Mouse (Mus musculus): ENCODE measurements around the gene Chrdl1. TPM values are rescaled to one million over a fixed set of nuclear protein-coding genes. Genes with fewer than 3 reads are reported as not detected.

The Chrdl1 gene
- total and polyA plus RNA-seq, 2 experiments, result 0.11 to 0.18 TPM

DNA sequence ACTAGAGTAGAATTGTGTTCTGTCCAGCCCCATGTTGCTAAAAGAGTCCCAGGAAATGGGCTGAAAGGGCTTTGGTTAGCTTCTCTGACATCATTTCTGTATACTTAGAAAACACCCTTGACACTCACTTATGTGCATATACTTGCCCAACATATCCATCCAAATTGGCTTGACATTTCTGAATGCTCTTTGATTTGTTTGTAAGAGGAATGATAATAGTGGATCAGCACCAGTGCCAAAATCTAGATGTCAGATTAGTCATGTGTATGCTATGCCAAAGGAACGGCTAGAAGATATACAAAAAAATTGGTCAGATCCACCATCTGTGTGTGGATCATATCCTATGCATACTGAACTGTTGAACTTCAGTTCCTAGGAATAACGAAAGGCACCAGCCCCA lies 99.3 kb downstream of the Chrdl1 start:
- H3K4me1 ChIP-seq (ENCODE audit: control insufficient read depth, insufficient read depth, low read length), result no peaks in the 10 kb centered on the region
- no peak overlapping the region for H3K27ac ChIP-seq (replicated peaks; ENCODE audit: insufficient read depth, low read depth, low read length)
- DNase-seq (ENCODE audit: extremely low read depth, low read depth, low spot score), result no peak
- TF ChIP-seq POLR2A (IDR thresholded peaks at IDR 0.05; ENCODE audit: extremely low read depth, insufficient read depth, low read length) (no peak), CTCF (IDR thresholded peaks at IDR 0.05; ENCODE audit: low read depth, low read length) (no peak)
- no peak overlapping the region for H3K9ac ChIP-seq (ENCODE audit: low read depth, low read length)
- no peaks in the 10 kb centered on the region for H3K27me3 ChIP-seq (ENCODE audit: control insufficient read depth, insufficient read depth, low read length)
- no peak overlapping the region for H3K4me3 ChIP-seq (ENCODE audit: insufficient read depth, low read depth, low read length)
- WGBS, result 87% methylated on average over 2 of the region's 2 CpGs
- no peaks in the 10 kb centered on the region for H3K36me3 ChIP-seq (ENCODE audit: control insufficient read depth, insufficient read depth, low read length)
- H3K79me2 ChIP-seq (ENCODE audit: control insufficient read depth, insufficient read depth, low read length), result no peaks in the 10 kb centered on the region

DNA sequence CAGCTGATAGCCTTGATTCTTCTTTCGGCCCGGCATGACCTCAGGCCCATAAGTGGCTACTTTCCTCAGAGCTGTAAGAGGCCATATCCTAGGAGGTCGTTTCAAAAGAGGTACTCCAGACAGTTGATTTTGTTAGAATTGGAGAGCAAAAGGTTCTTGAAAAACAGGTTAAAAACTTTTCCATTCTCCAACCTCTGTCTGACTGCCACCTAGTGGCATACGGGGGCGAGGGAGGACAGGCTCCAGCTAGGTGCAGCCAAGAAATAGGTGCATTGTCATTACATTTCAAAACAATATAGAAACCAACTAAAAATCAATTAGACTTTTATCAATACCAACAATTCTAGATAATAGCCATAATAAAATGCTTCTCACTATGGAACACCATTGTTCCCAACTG lies 118.9 kb downstream of the Chrdl1 start:
- H3K36me3 ChIP-seq (ENCODE audit: control insufficient read depth, insufficient read depth, low read length), result no peaks in the 10 kb centered on the region
- WGBS, result 38% methylated on average over 5 of the region's 5 CpGs
- H3K27ac ChIP-seq (replicated peaks; ENCODE audit: insufficient read depth, low read depth, low read length), result no peak overlapping the region
- H3K4me3 ChIP-seq (ENCODE audit: insufficient read depth, low read depth, low read length), result no peak overlapping the region
- peak; percentile 17 for DNase-seq (ENCODE audit: extremely low read depth, low read depth, low spot score)
- H3K27me3 ChIP-seq (ENCODE audit: control insufficient read depth, insufficient read depth, low read length), result no peaks in the 10 kb centered on the region
- no peaks in the 10 kb centered on the region for H3K4me1 ChIP-seq (ENCODE audit: control insufficient read depth, insufficient read depth, low read length)
- H3K9ac ChIP-seq (ENCODE audit: low read depth, low read length), result no peak overlapping the region
- no peaks in the 10 kb centered on the region for H3K79me2 ChIP-seq (ENCODE audit: control insufficient read depth, insufficient read depth, low read length)
- TF ChIP-seq CTCF (IDR thresholded peaks at IDR 0.05; ENCODE audit: low read depth, low read length) (peak; percentile 70), POLR2A (IDR thresholded peaks at IDR 0.05; ENCODE audit: extremely low read depth, insufficient read depth, low read length) (no peak)

DNA sequence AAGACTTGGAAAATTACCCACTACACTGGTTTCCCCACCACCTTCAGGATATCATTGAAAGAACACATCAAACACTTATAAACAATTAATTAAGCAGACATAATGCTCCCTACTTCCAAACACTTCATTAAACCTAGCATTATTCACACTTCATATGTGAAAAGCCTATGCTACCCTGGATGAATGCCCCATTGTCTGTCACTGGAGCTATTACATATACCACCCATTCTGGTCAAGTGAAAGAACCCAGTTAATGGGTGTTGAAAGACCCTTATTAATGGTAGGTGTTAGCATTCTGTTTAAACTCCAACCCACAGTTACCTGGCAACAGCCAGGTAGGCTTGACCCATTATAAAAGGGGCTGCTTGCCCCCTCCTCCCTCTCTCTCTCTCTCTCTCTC lies 143.4 kb downstream of the Chrdl1 start:
- Histone ChIP-seq H3K27ac (replicated peaks; ENCODE audit: insufficient read depth, low read depth, low read length) (no peak overlapping the region), H3K79me2 (ENCODE audit: control insufficient read depth, insufficient read depth, low read length) (no peaks in the 10 kb centered on the region), H3K4me1 (ENCODE audit: control insufficient read depth, insufficient read depth, low read length) (no peaks in the 10 kb centered on the region), H3K27me3 (ENCODE audit: control insufficient read depth, insufficient read depth, low read length) (no peaks in the 10 kb centered on the region), H3K9ac (ENCODE audit: low read depth, low read length) (no peak overlapping the region), H3K4me3 (ENCODE audit: insufficient read depth, low read depth, low read length) (no peak overlapping the region), H3K36me3 (ENCODE audit: control insufficient read depth, insufficient read depth, low read length) (no peaks in the 10 kb centered on the region)
- TF ChIP-seq CTCF (IDR thresholded peaks at IDR 0.05; ENCODE audit: low read depth, low read length), result no peak
- TF ChIP-seq POLR2A (IDR thresholded peaks at IDR 0.05; ENCODE audit: extremely low read depth, insufficient read depth, low read length), result no peak
- no peak for DNase-seq (ENCODE audit: extremely low read depth, low read depth, low spot score)

Other genes with a start within 250 kb of the Chrdl1 start
- gene Pak3, start 124.3 kb upstream of the Chrdl1 start, total RNA-seq (2014; rRNA removed), result under 0.01 and 0.34 TPM in 2 replicates
- not detected in 2 replicates for gene Pak3, start 124.3 kb upstream of the Chrdl1 start, polyA plus RNA-seq (2012; rRNA removed)